8 mouse cellular contexts compared by ENCODE assay signal in the genomic region with DNA sequence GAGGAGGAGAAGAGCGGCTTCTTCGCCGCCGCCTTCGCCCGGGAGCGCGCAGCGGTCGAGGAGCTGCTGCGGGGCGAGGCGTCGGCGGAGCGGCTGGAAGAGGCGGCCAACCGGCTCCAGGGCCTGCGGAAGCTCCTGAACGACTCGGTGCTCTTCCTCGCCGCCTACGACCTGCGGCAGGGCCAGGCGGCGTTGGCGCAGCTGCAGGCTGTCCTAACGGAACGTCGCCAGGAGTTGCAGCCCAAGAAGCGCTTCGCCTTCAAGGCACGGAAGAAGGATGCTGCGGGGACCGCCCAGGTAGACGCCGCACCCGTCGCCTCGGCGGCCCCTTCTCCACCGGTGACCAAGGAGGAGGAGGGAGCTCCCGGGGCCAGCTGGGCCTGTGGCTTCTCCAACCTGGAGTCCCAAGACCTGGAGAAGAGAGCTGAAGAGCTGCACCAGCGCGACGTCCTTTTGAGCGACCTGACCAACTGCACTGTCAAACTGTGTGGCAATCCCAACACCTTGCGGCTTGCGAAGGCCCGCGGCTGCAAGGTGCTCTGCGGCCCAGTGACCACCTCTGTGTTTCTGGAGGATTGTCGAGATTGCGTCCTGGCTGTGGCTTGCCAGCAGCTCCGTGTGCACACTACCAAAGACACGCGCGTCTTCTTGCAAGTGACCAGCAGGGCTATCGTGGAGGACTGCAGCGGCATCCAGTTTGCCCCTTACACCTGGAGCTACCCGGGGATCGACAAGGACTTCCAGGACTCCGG. TPM values are rescaled to one million over a fixed set of nuclear protein-coding genes. Genes with fewer than 3 reads are reported as not detected.
DNase-seq lines count a peak whose midpoint lies in the region; ATAC-seq and TF ChIP-seq lines count a peak whose summit lies in the region.

No protein-coding gene starts in this region.

- peak overlapping the region; percentile 97 for H3K4me2 ChIP-seq in kidney, embryonic 14.5 days (replicated peaks; ENCODE audit: low read depth, low read length)
- peak overlapping the region; percentile 99 for H3K4me2 ChIP-seq in liver, embryonic 15.5 days
- peak overlapping the region; percentile 93 for H3K4me2 ChIP-seq in neural tube, embryonic 13.5 days

- H3K27me3 ChIP-seq in kidney, embryonic 14.5 days (ENCODE audit: control insufficient read depth, insufficient read depth, low read length) = no peaks in the 10 kb centered on the region
- no peaks in the 10 kb centered on the region for H3K27me3 ChIP-seq in liver, embryonic 15.5 days
- no peaks in the 10 kb centered on the region for H3K27me3 ChIP-seq in neural tube, embryonic 13.5 days

- 1% methylated on average over 64 of the region's 64 CpGs for WGBS in kidney, embryonic 14.5 days
- WGBS in liver, embryonic 15.5 days (ENCODE audit: insufficient replicate concordance) = 2% methylated on average over 64 of the region's 64 CpGs
- 1% methylated on average over 64 of the region's 64 CpGs for WGBS in neural tube, embryonic 13.5 days

- ATAC-seq in granulocyte monocyte progenitor cell, adult 5-6 weeks (replicated peaks; ENCODE audit: poor library complexity, severe bottlenecking) = peak; percentile 13
- ATAC-seq in kidney, embryonic 14.5 days (ENCODE audit: low FRiP score, low TSS enrichment) = peak; percentile 20
- peak; percentile 38 for ATAC-seq in liver, embryonic 15.5 days (ENCODE audit: insufficient read depth)
- no peak; the same call in 1 of the 2 replicates for ATAC-seq in neural tube, embryonic 13.5 days (ENCODE audit: low read depth)

- no peak for TF ChIP-seq POLR2A in cortical plate, adult 2 months (IDR thresholded peaks at IDR 0.05; ENCODE audit: extremely low read depth, insufficient read depth, low read length)

- H3K9ac ChIP-seq in kidney, embryonic 14.5 days (ENCODE audit: low read depth, low read length) = peak overlapping the region; percentile 85
- peak overlapping the region; percentile 91 for H3K9ac ChIP-seq in liver, embryonic 15.5 days
- peak overlapping the region; percentile 97 for H3K9ac ChIP-seq in neural tube, embryonic 13.5 days

- H3K9me3 ChIP-seq in kidney, embryonic 14.5 days (ENCODE audit: control insufficient read depth, low read length) = no peaks in the 10 kb centered on the region
- H3K9me3 ChIP-seq in liver, embryonic 15.5 days (replicated peaks) = no peaks in the 10 kb centered on the region
- no peaks in the 10 kb centered on the region for H3K9me3 ChIP-seq in neural tube, embryonic 13.5 days

- TF ChIP-seq CTCF in cortical plate, adult 2 months (IDR thresholded peaks at IDR 0.05; ENCODE audit: extremely low read depth, insufficient read depth, low read length) = no peak

- peak overlapping the region; percentile 93 for H3K4me3 ChIP-seq in cortical plate, adult 2 months (ENCODE audit: insufficient read depth, low read length)
- H3K4me3 ChIP-seq in kidney, embryonic 14.5 days (ENCODE audit: low read length) = peak overlapping the region; percentile 95
- peak overlapping the region; percentile 91 for H3K4me3 ChIP-seq in liver, embryonic 15.5 days (replicated peaks)
- peak overlapping the region; percentile 98 for H3K4me3 ChIP-seq in neural tube, embryonic 13.5 days

- peaks cover 3% of the 10 kb centered on the region; the same call in 1 of the 2 replicates for H3K36me3 ChIP-seq in kidney, embryonic 14.5 days (ENCODE audit: control insufficient read depth, insufficient read depth, low read length)
- peaks cover 6% of the 10 kb centered on the region; the same call in 1 of the 2 replicates for H3K36me3 ChIP-seq in liver, embryonic 15.5 days (replicated peaks)
- 0 out of 2 replicates have a peak, but pooled peaks cover 9% of the 10 kb centered on the region for H3K36me3 ChIP-seq in neural tube, embryonic 13.5 days

- peak overlapping the region; percentile 98 for H3K27ac ChIP-seq in cortical plate, adult 2 months (ENCODE audit: insufficient read depth, low read length)
- peak overlapping the region; percentile 80 for H3K27ac ChIP-seq in kidney, embryonic 14.5 days (ENCODE audit: low read depth, low read length)
- H3K27ac ChIP-seq in liver, embryonic 15.5 days (replicated peaks) = peak overlapping the region; percentile 87
- H3K27ac ChIP-seq in neural tube, embryonic 13.5 days (replicated peaks) = peak overlapping the region; percentile 93

- DNase-seq in urinary bladder, postnatal 14 days (ENCODE audit: low spot score) = peak; percentile 53
- no peak for DNase-seq in urinary bladder, adult 2 months (ENCODE audit: low spot score)
- DNase-seq in thymus, postnatal 4 days = peak; percentile 69

- peaks cover 12% of the 10 kb centered on the region for H3K4me1 ChIP-seq in cortical plate, adult 2 months (ENCODE audit: control insufficient read depth, insufficient read depth, low read length)
- H3K4me1 ChIP-seq in kidney, embryonic 14.5 days (ENCODE audit: control insufficient read depth, insufficient read depth, low read length) = peaks cover 21% of the 10 kb centered on the region
- H3K4me1 ChIP-seq in liver, embryonic 15.5 days (replicated peaks) = peaks cover 66% of the 10 kb centered on the region
- H3K4me1 ChIP-seq in neural tube, embryonic 13.5 days (replicated peaks) = peaks cover 37% of the 10 kb centered on the region

RNA-seq across cellular contexts. Expression of a gene that starts 0.5 kb away (rescaled TPM):
- polyA plus RNA-seq in urinary bladder, adult 2 months (2012; rRNA removed) = 20.3 and 21.5 TPM in 2 replicates
- polyA plus RNA-seq in cortical plate, adult 2 months (2012; rRNA removed) = 25.6 and 26.1 TPM in 2 replicates
- total RNA-seq in granulocyte monocyte progenitor cell, adult 5-6 weeks (2014; fragmentation: Nextera tagmentation) = 7.9 and 11.4 TPM in 2 replicates
- total RNA-seq in granulocyte monocyte progenitor cell, adult 5-6 weeks (2017) = 9.1 and 14.0 TPM in 2 replicates
- polyA plus RNA-seq in kidney, embryonic 14.5 days (2014; fragmentation: Nextera tagmentation; extraction: Ambion mirVana) = 71.0 and 82.1 TPM in 2 replicates
- polyA plus RNA-seq in liver, embryonic 15.5 days (2015; fragmentation: Nextera tagmentation; extraction: Ambion mirVana) = 20.9 and 23.2 TPM in 2 replicates
- polyA plus RNA-seq in neural tube, embryonic 13.5 days (2015; fragmentation: Nextera tagmentation; extraction: Ambion mirVana) = 70.7 and 75.4 TPM in 2 replicates

RNA-seq across cellular contexts. Expression of a gene that starts 19.2 kb away (rescaled TPM):
- not detected in 2 replicates for polyA plus RNA-seq in urinary bladder, adult 2 months (2012; rRNA removed)
- not detected in 2 replicates for polyA plus RNA-seq in cortical plate, adult 2 months (2012; rRNA removed)
- not detected in 2 replicates for total RNA-seq in granulocyte monocyte progenitor cell, adult 5-6 weeks (2014; fragmentation: Nextera tagmentation)
- not detected in 2 replicates for total RNA-seq in granulocyte monocyte progenitor cell, adult 5-6 weeks (2017)
- polyA plus RNA-seq in kidney, embryonic 14.5 days (2014; fragmentation: Nextera tagmentation; extraction: Ambion mirVana) = 0.18 and 0.26 TPM in 2 replicates
- not detected in 2 replicates for polyA plus RNA-seq in liver, embryonic 15.5 days (2015; fragmentation: Nextera tagmentation; extraction: Ambion mirVana)
- polyA plus RNA-seq in neural tube, embryonic 13.5 days (2015; fragmentation: Nextera tagmentation; extraction: Ambion mirVana) = not detected in 2 replicates

RNA-seq across cellular contexts. Expression of a gene that starts 32.7 kb away (rescaled TPM):
- polyA plus RNA-seq in urinary bladder, adult 2 months (2012; rRNA removed) = 9.1 and 15.2 TPM in 2 replicates
- polyA plus RNA-seq in cortical plate, adult 2 months (2012; rRNA removed) = 33.1 and 33.9 TPM in 2 replicates
- 24.6 and 25.8 TPM in 2 replicates for total RNA-seq in granulocyte monocyte progenitor cell, adult 5-6 weeks (2014; fragmentation: Nextera tagmentation)
- 9.0 and 11.7 TPM in 2 replicates for total RNA-seq in granulocyte monocyte progenitor cell, adult 5-6 weeks (2017)
- 2.6 and 5.2 TPM in 2 replicates for polyA plus RNA-seq in kidney, embryonic 14.5 days (2014; fragmentation: Nextera tagmentation; extraction: Ambion mirVana)
- 2.6 and 2.9 TPM in 2 replicates for polyA plus RNA-seq in liver, embryonic 15.5 days (2015; fragmentation: Nextera tagmentation; extraction: Ambion mirVana)
- 6.5 and 9.4 TPM in 2 replicates for polyA plus RNA-seq in neural tube, embryonic 13.5 days (2015; fragmentation: Nextera tagmentation; extraction: Ambion mirVana)
